Mouse (Mus musculus) C2C12 (cell line): ENCODE results near the gene Rnaset2b.
"Not testable (repeated sequence)": the region's sequence is repeated elsewhere in the genome, so short reads cannot be mapped to it uniquely, and the experiment has no call there.

Experiments
- CTCF ChIP-seq: IDR thresholded peaks from one replicate; pipeline ENCODE4 v1.5.1; 2011; ENCODE audit not compliant: control insufficient read depth, insufficient read depth, insufficient read length
- MAX ChIP-seq: IDR thresholded peaks from one replicate; pipeline ENCODE4 v1.6.1; 2011; ENCODE audit warnings: mild to moderate bottlenecking, control low read depth
- MYOD1 ChIP-seq: IDR thresholded peaks from one replicate; pipeline ENCODE4 v1.6.1; 2011; ENCODE audit warnings: low read depth; ENCODE audit not compliant: control insufficient read depth, insufficient read length
- MYOG ChIP-seq: IDR thresholded peaks from one replicate; pipeline ENCODE4 v1.6.1; 2011; ENCODE audit not compliant: control insufficient read depth, insufficient read length; ENCODE audit errors: extremely low read depth
- USF1 ChIP-seq: IDR thresholded peaks from one replicate; pipeline ENCODE4 v1.6.1; 2011; ENCODE audit warnings: low read depth, mild to moderate bottlenecking, control low read depth, moderate library complexity

- TF ChIP-seq CTCF, USF1, MAX, MYOD1, MYOG: not testable (repeated sequence)
Measured at GRCm38 (mm10) chr17:7009901-7010300, 39.5 kb downstream of the Rnaset2b start.
